Mouse (Mus musculus) CH12.LX (cell line): ENCODE results near the gene Kxd1. TPM values are rescaled to one million over a fixed set of nuclear protein-coding genes. Genes with fewer than 3 reads are reported as not detected.

Experiments
- DNase-seq: peaks from one replicate; pipeline ENCODE4 v3.0.0-alpha.2; 2013; ENCODE audit errors: extremely low read depth
- H3K27ac ChIP-seq: 2 replicates; pipeline ENCODE4 v1.5.1; 2012; ENCODE audit warnings: low read depth, mild to moderate bottlenecking, control low read depth, moderate library complexity; ENCODE audit not compliant: insufficient read depth
- H3K27me3 ChIP-seq: replicated peaks from 2 replicates; pipeline ENCODE3; 2012; ENCODE audit warnings: inconsistent platforms
- H3K36me3 ChIP-seq, 2 experiments: replicated peaks in 1 of 2; 2 replicates each; pipeline versions ENCODE3 to v1.6.1; 2012; ENCODE audit warnings: inconsistent platforms in 1 of 2, low read length in 1 of 2, mild to moderate bottlenecking in 1 of 2, mixed read lengths in 1 of 2, moderate library complexity in 1 of 2; ENCODE audit not compliant: control insufficient read depth in 1 of 2, insufficient read depth in 1 of 2
- H3K4me1 ChIP-seq, 2 experiments: 2 replicates each; pipeline ENCODE4 v1.6.1; 2012; ENCODE audit warnings: inconsistent platforms in 1 of 2, moderate library complexity in 1 of 2; ENCODE audit not compliant: insufficient read depth in 2 of 2, control insufficient read depth in 1 of 2
- H3K4me2 ChIP-seq: 2 replicates; pipeline ENCODE4 v1.6.1; 2012; ENCODE audit warnings: low read depth, mild to moderate bottlenecking, control low read depth; ENCODE audit not compliant: poor library complexity, insufficient read depth, severe bottlenecking
- H3K4me3 ChIP-seq, 3 experiments: fragments of 150-350 bp in 1 of 3; sonication (generic) in 1 of 3; replicated peaks in 1 of 3; 2 replicates each; pipeline versions ENCODE3 to v1.5.1; 2011 to 2012; ENCODE audit warnings: low read depth in 2 of 3, low read length in 2 of 3, mild to moderate bottlenecking in 2 of 3, moderate library complexity in 2 of 3, control low read depth in 1 of 3, improper control_type of control experiment in 1 of 3, inconsistent platforms in 1 of 3, mixed read lengths in 1 of 3; ENCODE audit not compliant: poor library complexity in 1 of 3
- H3K79me2 ChIP-seq: replicated peaks from 2 replicates; pipeline ENCODE4 v1.6.1; 2012; ENCODE audit warnings: mild to moderate bottlenecking, moderate library complexity; ENCODE audit not compliant: control insufficient read depth, poor library complexity, insufficient read depth, severe bottlenecking; ENCODE audit errors: extremely low read depth
- H3K9ac ChIP-seq: 2 replicates; pipeline ENCODE4 v1.6.1; 2012; ENCODE audit warnings: low read depth, mild to moderate bottlenecking, control low read depth, moderate library complexity; ENCODE audit not compliant: insufficient read depth
- H3K9me3 ChIP-seq: replicated peaks from 2 replicates; pipeline ENCODE3; 2012; ENCODE audit warnings: low read length, inconsistent platforms, mixed read lengths
- BHLHE40 ChIP-seq: IDR thresholded peaks from 2 replicates; pipeline ENCODE4 v1.6.1; 2011; ENCODE audit warnings: mild to moderate bottlenecking, low read depth, low read length, improper control_type of control experiment
- CHD1 ChIP-seq: IDR thresholded peaks from 2 replicates; pipeline ENCODE4 v1.6.1; 2012; ENCODE audit warnings: low read depth, low read length, improper control_type of control experiment, inconsistent platforms
- CHD2 ChIP-seq: IDR thresholded peaks from 2 replicates; pipeline ENCODE4 v1.6.1; 2011; ENCODE audit warnings: low read length, improper control_type of control experiment
- CTCF ChIP-seq, 2 experiments: IDR thresholded peaks in 1 of 2; conservative IDR thresholded peaks in 1 of 2; 2 replicates each; pipeline ENCODE4 v1.5.1; 2011 to 2012; ENCODE audit warnings: low read depth in 2 of 2, low read length in 2 of 2, improper control_type of control experiment in 1 of 2, inconsistent platforms in 1 of 2, mild to moderate bottlenecking in 1 of 2, moderate library complexity in 1 of 2
- E2F4 ChIP-seq: IDR thresholded peaks from 2 replicates; pipeline ENCODE4 v1.6.1; 2011; ENCODE audit warnings: low read depth, low read length, improper control_type of control experiment; ENCODE audit not compliant: insufficient replicate concordance
- EP300 ChIP-seq: IDR thresholded peaks from 2 replicates; pipeline ENCODE4 v1.6.1; 2011; ENCODE audit warnings: low read length, improper control_type of control experiment
- ETS1 ChIP-seq: conservative IDR thresholded peaks from 2 replicates; pipeline ENCODE4 v1.6.1; 2012; ENCODE audit warnings: low read depth, mild to moderate bottlenecking, inconsistent platforms, low read length, improper control_type of control experiment, moderate library complexity
- IRF4 ChIP-seq: IDR thresholded peaks from 2 replicates; pipeline ENCODE4 v1.6.1; 2014; ENCODE audit warnings: low read depth, mild to moderate bottlenecking, inconsistent platforms, low read length, improper control_type of control experiment
- MAFK ChIP-seq: IDR thresholded peaks from 2 replicates; pipeline ENCODE4 v1.6.1; 2011; ENCODE audit warnings: low read length, improper control_type of control experiment; ENCODE audit not compliant: insufficient replicate concordance
- MAX ChIP-seq: IDR thresholded peaks from 2 replicates; pipeline ENCODE4 v1.6.1; 2011; ENCODE audit warnings: low read length, improper control_type of control experiment
- MAZ ChIP-seq: IDR thresholded peaks from 2 replicates; pipeline ENCODE4 v1.6.1; 2012; ENCODE audit warnings: low read depth, mild to moderate bottlenecking, inconsistent platforms, low read length, improper control_type of control experiment, moderate library complexity
- MEF2A ChIP-seq: IDR thresholded peaks from 2 replicates; pipeline ENCODE4 v1.6.1; 2014; ENCODE audit warnings: low read depth, mild to moderate bottlenecking, inconsistent platforms, low read length, improper control_type of control experiment, borderline replicate concordance
- MYC ChIP-seq: IDR thresholded peaks from 2 replicates; pipeline ENCODE4 v1.6.1; 2011; ENCODE audit warnings: low read depth, mild to moderate bottlenecking, improper control_type of control experiment, low read length
- NRF1 ChIP-seq: IDR thresholded peaks from 2 replicates; pipeline ENCODE4 v1.6.1; 2014; ENCODE audit warnings: low read depth, mild to moderate bottlenecking, inconsistent platforms, low read length, improper control_type of control experiment, moderate library complexity
- PAX5 ChIP-seq: IDR thresholded peaks from 2 replicates; pipeline ENCODE4 v1.6.1; 2012; ENCODE audit warnings: low read length, inconsistent platforms, mixed read lengths
- POLR2A ChIP-seq: IDR thresholded peaks from 2 replicates; pipeline ENCODE4 v1.6.1; 2011; ENCODE audit warnings: low read depth, mild to moderate bottlenecking, improper control_type of control experiment, low read length
- RCOR1 ChIP-seq: conservative IDR thresholded peaks from 2 replicates; pipeline ENCODE4 v1.6.1; 2012; ENCODE audit warnings: low read depth, mild to moderate bottlenecking, inconsistent platforms, low read length, improper control_type of control experiment
- UBTF ChIP-seq: IDR thresholded peaks from 2 replicates; pipeline ENCODE4 v1.6.1; 2012; ENCODE audit warnings: low read depth, mild to moderate bottlenecking, inconsistent platforms, low read length, improper control_type of control experiment, moderate library complexity
- USF1 ChIP-seq: IDR thresholded peaks from 2 replicates; pipeline ENCODE4 v1.6.1; 2014; ENCODE audit warnings: low read depth, mild to moderate bottlenecking, inconsistent platforms, low read length, improper control_type of control experiment
- ZC3H11A ChIP-seq: IDR thresholded peaks from 2 replicates; pipeline ENCODE4 v1.6.1; 2012; ENCODE audit warnings: low read depth, mild to moderate bottlenecking, inconsistent platforms, low read length, improper control_type of control experiment
- ZKSCAN1 ChIP-seq: IDR thresholded peaks from 2 replicates; pipeline ENCODE4 v1.6.1; 2012; ENCODE audit warnings: low read depth, inconsistent platforms, low read length, improper control_type of control experiment, borderline replicate concordance
- ZMIZ1 ChIP-seq: IDR thresholded peaks from 2 replicates; pipeline ENCODE4 v1.6.1; 2012; ENCODE audit warnings: low read depth, mild to moderate bottlenecking, inconsistent platforms, low read length, improper control_type of control experiment
- ZNF384 ChIP-seq: IDR thresholded peaks from 2 replicates; pipeline ENCODE4 v1.6.1; 2012; ENCODE audit warnings: low read depth, low read length, improper control_type of control experiment, inconsistent platforms
- dilution Hi-C: fragments of 300-500 bp; cut with MboI; formaldehyde crosslinking; loops from 2 replicates; pipeline ENCODE4 v1.14.3; 2020; ENCODE audit warnings: low sequenced_read_pairs; ENCODE audit not compliant: extremely low pct_unique_long_range_greater_than_20kb, extremely low pct_ligation_motif_present
- in situ Hi-C: fragments of 300-500 bp; cut with MboI; formaldehyde crosslinking; loops from 3 replicates; pipeline ENCODE4 v1.14.3; 2019; ENCODE audit warnings: low sequenced_read_pairs, low pct_ligation_motif_present, low pct_unique_long_range_greater_than_20kb, mixed read lengths
- polyA plus RNA-seq: library from polyadenylated mRNA; unstranded; fragments of >175 nt; gene quantifications from 2 replicates; pipeline ENCODE4 v1.2.1, GENCODE M21; 2012; ENCODE audit warnings: low read depth; ENCODE audit not compliant: insufficient read length
- total RNA-seq, 2 experiments: library from RNA; depleted of rRNA; stranded (reverse); fragments of 300-350 nt in 1 of 2; fragments of >200 nt in 1 of 2; gene quantifications; 2 replicates each; pipeline ENCODE4 v1.2.3; 2012 to 2014

Gene Kxd1
- total and polyA plus RNA-seq, 3 experiments: 56.6 to 68.0 (median 63.4) TPM

- TF ChIP-seq EP300: no peak
- no peak for TF ChIP-seq MAFK
- TF ChIP-seq RCOR1: no peak
- peak in 1 of 2 experiments; percentile 83; a peak in 2 of 4 replicates for TF ChIP-seq CTCF (conservative IDR thresholded peaks at IDR 0.05 in 1 of 2, IDR thresholded peaks at IDR 0.05 in 1 of 2; ENCODE audit: low read depth in 2 of 2, low read length in 2 of 2)
- 0 out of 2 replicates have a peak, but pooled peaks have one; percentile 1 for TF ChIP-seq ZC3H11A
- TF ChIP-seq ZMIZ1: peak; percentile 80; the same call in 1 of the 2 replicates
- peak; percentile 57 for TF ChIP-seq ETS1
- TF ChIP-seq MYC: no peak; the same call in 1 of the 2 replicates
- peak; percentile 90 for TF ChIP-seq NRF1
- peak; percentile 20; the same call in 1 of the 2 replicates for TF ChIP-seq USF1
- TF ChIP-seq BHLHE40: peak; percentile 72
- peak; percentile 89 for TF ChIP-seq POLR2A
- TF ChIP-seq CHD1: no peak
- peak; percentile 81; the same call in 1 of the 2 replicates for TF ChIP-seq MEF2A
- peak; percentile 80 for TF ChIP-seq IRF4
- TF ChIP-seq MAZ: peak; percentile 94
- no peak; the same call in 1 of the 2 replicates for TF ChIP-seq E2F4
- TF ChIP-seq ZKSCAN1: no peak
- peak; percentile 86 for TF ChIP-seq MAX
Measured at GRCm38 (mm10) chr8:70522592-70523403, 5.0 kb downstream of the Kxd1 start (continued).

- dilution Hi-C loops: no loop called here
- Histone ChIP-seq H3K9me3 (no peaks in the 10 kb centered on the region), H3K27me3 (no peaks in the 10 kb centered on the region), H3K4me2 (no peak overlapping the region), H3K27ac (no peak overlapping the region), H3K36me3 (peaks cover 27 to 55% of the 10 kb centered on the region in 2 experiments), H3K79me2 (no peaks in the 10 kb centered on the region; the same call in 1 of the 2 replicates), H3K4me1 (peaks cover 2 to 21% of the 10 kb centered on the region in 2 experiments; a peak in 2 of 4 replicates), H3K4me3 (no peak overlapping the region), H3K9ac (no peak overlapping the region)
- in situ Hi-C loops: no loop called here
- no peak for DNase-seq
- no peak for TF ChIP-seq UBTF
- no peak for TF ChIP-seq ETS1
- TF ChIP-seq PAX5: no peak
- TF ChIP-seq CHD2: no peak
- TF ChIP-seq ZNF384: no peak
Measured at GRCm38 (mm10) chr8:70519606-70520005, 8.2 kb downstream of the Kxd1 start.
